Mouse (Mus musculus): ENCODE results near the gene D030056L22Rik. TPM values are rescaled to one million over a fixed set of nuclear protein-coding genes. Genes with fewer than 3 reads are reported as not detected.

Gene D030056L22Rik
- polyA plus RNA-seq, 1 experiment: 25.0 TPM

DNA sequence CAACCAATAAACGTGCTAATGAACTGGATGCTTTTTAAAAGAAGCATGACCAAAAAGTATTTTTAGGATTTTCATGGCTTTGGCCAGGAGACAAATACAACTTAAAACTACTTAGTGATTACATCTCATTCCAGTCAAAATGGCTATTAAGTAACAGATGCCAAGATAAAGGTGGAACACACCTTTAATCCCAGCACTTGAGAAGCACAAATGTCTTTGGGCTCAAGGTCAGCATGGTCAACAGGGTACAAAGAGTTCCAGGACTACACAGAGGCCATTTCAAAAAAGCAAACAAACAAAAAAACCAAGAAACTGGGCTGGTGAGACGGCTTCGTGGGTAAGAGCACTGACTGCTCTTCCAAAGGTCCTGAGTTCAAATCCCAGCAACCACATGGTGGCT is 7.3 kb downstream of the D030056L22Rik start:
- H3K4me3 ChIP-seq (ENCODE audit: insufficient read depth, low read length): no peak overlapping the region
- no peak for TF ChIP-seq CTCF (IDR thresholded peaks at IDR 0.05; ENCODE audit: extremely low read depth, insufficient read depth, low read length)
- no peak for TF ChIP-seq POLR2A (IDR thresholded peaks at IDR 0.05; ENCODE audit: extremely low read depth, insufficient read depth, low read length)
- H3K27ac ChIP-seq (ENCODE audit: insufficient read depth, low read length): no peak overlapping the region
- H3K4me1 ChIP-seq (ENCODE audit: control insufficient read depth, insufficient read depth, low read length): no peaks in the 10 kb centered on the region

DNA sequence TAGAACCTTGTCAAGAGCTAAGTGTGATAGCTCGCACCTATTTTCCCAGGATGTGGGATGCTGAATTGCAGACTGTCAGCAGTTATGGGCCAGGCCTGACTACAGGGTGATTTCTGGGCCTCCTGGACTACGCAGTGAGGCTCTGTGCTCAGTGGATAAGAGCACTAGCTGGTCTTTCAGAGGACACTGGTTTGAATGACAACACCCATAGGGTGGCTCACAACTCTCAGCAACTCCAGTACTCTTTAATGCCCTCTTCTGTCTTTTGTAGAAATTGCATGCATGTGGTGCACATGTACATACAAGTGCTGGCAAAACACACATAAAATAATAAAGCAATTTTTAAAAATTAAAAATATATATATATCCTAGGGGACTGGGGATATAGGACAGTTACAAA is 12.2 kb downstream of the D030056L22Rik start:
- Histone ChIP-seq H3K4me3 (ENCODE audit: insufficient read depth, low read length) (no peak overlapping the region), H3K27ac (ENCODE audit: insufficient read depth, low read length) (no peak overlapping the region), H3K4me1 (ENCODE audit: control insufficient read depth, insufficient read depth, low read length) (no peaks in the 10 kb centered on the region)
- no peak for TF ChIP-seq CTCF (IDR thresholded peaks at IDR 0.05; ENCODE audit: extremely low read depth, insufficient read depth, low read length)

DNA sequence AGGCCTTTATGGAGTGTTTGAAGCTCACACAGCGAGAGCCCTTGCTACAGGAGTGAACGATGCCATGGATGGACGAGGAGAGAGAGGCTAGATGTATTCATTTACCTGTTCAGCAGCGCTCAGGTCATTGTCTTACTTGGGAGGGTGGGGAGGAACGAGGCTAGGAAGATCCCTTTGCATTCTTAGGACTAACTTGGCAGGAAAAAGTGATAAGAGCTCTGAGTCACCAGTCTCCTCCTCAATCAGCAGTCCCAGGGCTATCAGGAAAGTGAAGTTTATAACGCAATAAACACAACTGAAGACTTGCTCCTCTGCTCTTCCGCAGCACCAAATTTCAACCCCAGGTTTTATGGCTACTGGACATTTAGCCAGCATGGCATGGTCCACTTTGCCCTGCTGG is 17.3 kb downstream of the D030056L22Rik start:
- no peak overlapping the region for H3K27ac ChIP-seq (ENCODE audit: insufficient read depth, low read length)
- no peak overlapping the region for H3K4me3 ChIP-seq (ENCODE audit: insufficient read depth, low read length)
- no peaks in the 10 kb centered on the region for H3K4me1 ChIP-seq (ENCODE audit: control insufficient read depth, insufficient read depth, low read length)
- no peak for TF ChIP-seq POLR2A (IDR thresholded peaks at IDR 0.05; ENCODE audit: extremely low read depth, insufficient read depth, low read length)
- no peak for TF ChIP-seq CTCF (IDR thresholded peaks at IDR 0.05; ENCODE audit: extremely low read depth, insufficient read depth, low read length)

DNA sequence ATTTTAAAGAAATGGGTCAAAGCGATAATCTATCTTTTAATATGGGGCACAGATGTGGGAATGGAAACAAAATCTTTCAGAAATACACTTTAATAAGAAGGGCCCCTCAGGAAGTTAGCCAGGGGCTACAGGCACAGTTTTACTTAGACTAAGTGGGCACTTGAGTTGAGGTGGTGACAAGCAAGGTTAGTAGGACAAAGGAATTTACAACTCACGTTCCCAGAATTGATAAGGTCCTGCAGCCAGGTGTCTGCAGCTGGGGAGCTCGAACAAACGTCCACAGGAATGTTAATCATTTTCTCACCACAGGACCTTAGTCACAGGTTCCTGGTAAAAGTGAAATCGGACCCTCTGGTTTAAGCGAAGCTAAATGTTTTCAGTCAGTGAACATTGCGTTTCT is 18.1 kb downstream of the D030056L22Rik start:
- Histone ChIP-seq H3K4me1 (ENCODE audit: control insufficient read depth, insufficient read depth, low read length) (no peaks in the 10 kb centered on the region), H3K4me3 (ENCODE audit: insufficient read depth, low read length) (no peak overlapping the region), H3K27ac (ENCODE audit: insufficient read depth, low read length) (no peak overlapping the region)
- TF ChIP-seq POLR2A (IDR thresholded peaks at IDR 0.05; ENCODE audit: extremely low read depth, insufficient read depth, low read length) (no peak), CTCF (IDR thresholded peaks at IDR 0.05; ENCODE audit: extremely low read depth, insufficient read depth, low read length) (no peak)

DNA sequence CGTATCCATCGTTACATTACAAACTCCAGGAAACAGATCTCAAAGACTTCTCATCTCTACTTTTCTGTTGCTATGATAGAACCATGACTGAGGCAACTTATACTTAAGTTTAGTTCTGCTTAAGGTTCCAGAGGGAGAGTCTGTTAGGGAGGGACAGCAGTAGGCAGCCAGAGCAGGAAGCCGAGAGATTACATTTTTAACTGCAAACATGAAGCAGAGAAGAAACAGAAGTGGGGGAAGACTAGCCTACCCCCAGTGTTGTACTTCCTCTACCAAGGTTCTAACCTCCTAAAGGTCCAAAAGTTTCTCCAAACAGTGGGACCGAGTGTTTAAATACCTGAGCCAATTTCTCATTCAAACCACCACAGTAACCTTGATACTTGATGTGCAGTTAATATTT is 22.9 kb downstream of the D030056L22Rik start:
- H3K4me3 ChIP-seq (ENCODE audit: insufficient read depth, low read length): no peak overlapping the region
- TF ChIP-seq CTCF (IDR thresholded peaks at IDR 0.05; ENCODE audit: extremely low read depth, insufficient read depth, low read length): no peak
- no peak for TF ChIP-seq POLR2A (IDR thresholded peaks at IDR 0.05; ENCODE audit: extremely low read depth, insufficient read depth, low read length)
- H3K4me1 ChIP-seq (ENCODE audit: control insufficient read depth, insufficient read depth, low read length): no peaks in the 10 kb centered on the region
- no peak overlapping the region for H3K27ac ChIP-seq (ENCODE audit: insufficient read depth, low read length)

DNA sequence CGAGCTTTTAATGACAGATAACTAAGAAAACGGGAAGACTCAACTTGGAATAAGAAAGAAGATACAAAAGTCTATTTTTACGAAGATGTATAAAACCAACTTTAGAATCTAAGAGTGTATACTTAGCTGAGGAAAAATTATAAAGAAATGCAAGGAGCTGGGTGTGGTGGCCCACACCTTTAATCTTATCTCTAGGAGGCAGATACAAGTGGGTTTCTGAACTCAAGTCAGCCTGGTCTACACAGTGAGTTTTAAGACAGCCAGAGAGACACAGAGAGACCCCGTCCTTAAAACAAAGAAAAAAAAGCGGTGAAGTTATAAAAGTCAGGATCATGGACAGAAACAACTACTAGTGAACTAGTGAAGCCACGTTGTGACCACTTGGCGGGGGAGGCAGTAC is 26.2 kb downstream of the D030056L22Rik start:
- H3K4me3 ChIP-seq (ENCODE audit: insufficient read depth, low read length): no peak overlapping the region
- no peak overlapping the region for H3K27ac ChIP-seq (ENCODE audit: insufficient read depth, low read length)
- no peaks in the 10 kb centered on the region for H3K4me1 ChIP-seq (ENCODE audit: control insufficient read depth, insufficient read depth, low read length)
- no peak for TF ChIP-seq CTCF (IDR thresholded peaks at IDR 0.05; ENCODE audit: extremely low read depth, insufficient read depth, low read length)
- no peak for TF ChIP-seq POLR2A (IDR thresholded peaks at IDR 0.05; ENCODE audit: extremely low read depth, insufficient read depth, low read length)

DNA sequence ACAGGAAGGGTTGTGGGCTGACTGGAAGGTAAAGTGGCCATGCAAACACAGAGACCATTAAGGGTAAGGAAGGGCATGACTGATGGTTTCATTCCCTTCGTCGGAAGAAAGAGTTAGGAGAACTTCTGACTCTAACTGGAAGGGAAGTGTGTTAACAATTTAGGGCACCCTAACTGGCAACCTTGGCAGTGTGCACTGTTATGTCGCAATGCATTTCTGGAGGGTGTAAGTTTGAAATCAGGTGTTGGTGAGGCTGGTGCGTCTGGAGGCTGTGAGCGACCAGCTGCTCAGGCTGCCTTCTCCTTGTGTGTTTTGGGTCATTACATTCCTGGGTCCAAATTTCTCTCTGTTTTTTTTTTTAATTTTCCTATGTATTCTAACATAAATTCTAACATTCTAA is 31.0 kb downstream of the D030056L22Rik start:
- no peak for TF ChIP-seq CTCF (IDR thresholded peaks at IDR 0.05; ENCODE audit: extremely low read depth, insufficient read depth, low read length)
- no peak for TF ChIP-seq POLR2A (IDR thresholded peaks at IDR 0.05; ENCODE audit: extremely low read depth, insufficient read depth, low read length)

DNA sequence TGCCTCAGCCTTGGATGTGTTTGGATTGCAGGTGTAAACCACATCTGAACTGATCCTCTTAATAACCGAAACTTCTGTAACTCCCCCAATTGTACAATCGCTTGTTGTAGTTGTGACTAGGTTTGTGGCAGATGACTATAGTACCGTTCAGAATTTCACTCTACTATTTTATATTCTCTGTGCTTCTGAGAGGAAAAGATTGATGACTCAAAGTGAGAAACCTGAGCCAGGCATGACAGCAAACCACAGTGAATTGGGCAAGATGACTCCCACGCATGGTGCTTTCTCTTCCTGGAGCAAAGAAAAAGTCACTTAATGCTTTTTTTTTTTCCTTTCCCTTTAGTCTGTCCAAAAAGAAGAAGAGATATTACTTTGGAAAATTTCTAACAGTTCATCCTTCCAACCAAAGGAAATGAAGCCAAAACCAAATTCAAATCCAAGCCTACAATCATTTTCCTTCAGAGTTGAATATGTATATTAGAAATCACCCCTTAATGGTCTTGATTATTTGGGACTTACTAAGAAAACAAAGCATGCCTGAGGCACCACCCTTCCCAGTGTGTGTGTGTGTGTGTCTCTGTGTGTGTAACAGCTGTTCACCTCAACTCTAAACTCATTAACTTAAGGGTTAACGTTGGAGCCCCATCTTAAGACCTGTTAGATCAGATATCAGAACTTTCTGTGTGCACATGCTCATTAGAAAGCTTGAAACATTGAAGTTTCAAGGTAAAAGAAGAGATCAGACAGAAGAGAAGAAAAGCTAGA is 33.8 kb downstream of the D030056L22Rik start:
- TF ChIP-seq POLR2A (IDR thresholded peaks at IDR 0.05; ENCODE audit: extremely low read depth, insufficient read depth, low read length): no peak

More for the DNA sequence above, 31.0 kb downstream of the D030056L22Rik start:
- Histone ChIP-seq H3K27ac (ENCODE audit: insufficient read depth, low read length) (no peak overlapping the region), H3K4me1 (ENCODE audit: control insufficient read depth, insufficient read depth, low read length) (no peaks in the 10 kb centered on the region), H3K4me3 (ENCODE audit: insufficient read depth, low read length) (no peak overlapping the region)

DNA sequence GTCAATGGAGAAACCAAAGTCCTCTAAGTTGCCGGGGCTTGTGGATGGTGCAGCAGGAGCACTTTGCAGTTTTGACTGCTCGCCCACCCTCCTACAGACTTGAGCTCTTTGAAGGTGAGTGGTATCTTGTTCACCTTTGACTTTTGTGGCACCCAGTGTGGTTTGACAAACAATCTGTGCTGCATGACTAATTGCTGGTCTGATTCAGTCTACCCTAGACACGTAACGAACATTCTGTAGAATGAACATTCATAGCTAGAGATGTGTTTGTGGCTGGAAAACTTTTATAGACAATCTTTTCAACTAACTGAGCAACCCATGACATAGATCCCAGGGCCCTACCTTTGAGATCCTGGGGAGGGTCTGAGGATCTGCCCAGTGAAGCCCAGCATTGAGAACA is 34.4 kb downstream of the D030056L22Rik start:
- TF ChIP-seq CTCF (IDR thresholded peaks at IDR 0.05; ENCODE audit: extremely low read depth, insufficient read depth, low read length) (no peak), POLR2A (IDR thresholded peaks at IDR 0.05; ENCODE audit: extremely low read depth, insufficient read depth, low read length) (no peak)
- Histone ChIP-seq H3K4me3 (ENCODE audit: insufficient read depth, low read length) (no peak overlapping the region), H3K27ac (ENCODE audit: insufficient read depth, low read length) (no peak overlapping the region), H3K4me1 (ENCODE audit: control insufficient read depth, insufficient read depth, low read length) (no peaks in the 10 kb centered on the region)

More for the DNA sequence above, 33.8 kb downstream of the D030056L22Rik start:
- Histone ChIP-seq H3K4me3 (ENCODE audit: insufficient read depth, low read length) (no peak overlapping the region), H3K4me1 (ENCODE audit: control insufficient read depth, insufficient read depth, low read length) (no peaks in the 10 kb centered on the region), H3K27ac (ENCODE audit: insufficient read depth, low read length) (no peak overlapping the region)

DNA sequence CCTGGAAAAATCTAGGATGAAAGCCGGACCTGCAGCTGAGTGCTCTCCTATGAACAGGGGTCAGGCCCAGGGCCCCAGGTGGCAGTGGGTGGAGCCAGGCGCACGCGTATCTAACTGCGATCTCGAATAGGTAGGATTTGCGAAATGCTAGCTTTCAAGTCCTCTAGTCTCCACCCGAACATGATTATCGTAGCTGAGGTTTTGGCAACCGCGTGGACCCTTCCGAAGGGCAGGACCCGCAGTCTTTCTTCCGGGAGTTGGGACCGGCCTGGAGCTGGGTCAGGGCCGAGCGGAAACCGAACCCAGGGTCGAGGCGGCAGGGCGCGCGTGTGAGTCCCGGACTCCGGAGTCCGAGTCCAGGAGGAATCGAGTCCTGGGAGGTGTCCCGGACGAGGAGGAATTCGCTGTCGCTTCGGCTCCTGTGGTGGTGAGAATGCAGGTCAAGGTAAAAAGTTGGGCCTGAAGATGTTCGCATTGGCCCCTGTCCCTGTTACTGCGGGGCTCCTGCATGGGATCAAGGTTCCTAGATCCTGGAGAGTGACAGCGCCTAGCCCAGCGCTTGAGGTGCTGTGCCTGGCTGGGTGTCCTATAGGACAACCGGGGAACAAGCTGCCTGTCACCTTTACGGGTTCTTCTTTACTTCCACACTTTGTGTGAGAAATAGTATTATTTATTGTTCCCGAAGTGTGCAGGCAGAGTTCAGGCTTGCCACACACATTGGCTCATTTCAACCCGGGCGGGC is 36.8 kb downstream of the D030056L22Rik start, which contains the start of gene Trpm6:
Trpm6 (plus strand) TSS at position 386 of the 742 bp plus-strand sequence.
- Histone ChIP-seq H3K4me3 (ENCODE audit: insufficient read depth, low read length) (no peak within 1 kb of the TSS), H3K4me1 (ENCODE audit: control insufficient read depth, insufficient read depth, low read length) (no peaks in the 10 kb centered on the region), H3K27ac (ENCODE audit: insufficient read depth, low read length) (no peak within 1 kb of the TSS)
- TF ChIP-seq POLR2A (IDR thresholded peaks at IDR 0.05; ENCODE audit: extremely low read depth, insufficient read depth, low read length) (no peak), CTCF (IDR thresholded peaks at IDR 0.05; ENCODE audit: extremely low read depth, insufficient read depth, low read length) (no peak)
